Mouse (Mus musculus): ENCODE results near the gene Cd68. TPM values are rescaled to one million over a fixed set of nuclear protein-coding genes. Genes with fewer than 3 reads are reported as not detected.

Cd68 gene
- total and polyA plus RNA-seq, 3 experiments, result 82.2 to 343 (median 122) TPM

DNA sequence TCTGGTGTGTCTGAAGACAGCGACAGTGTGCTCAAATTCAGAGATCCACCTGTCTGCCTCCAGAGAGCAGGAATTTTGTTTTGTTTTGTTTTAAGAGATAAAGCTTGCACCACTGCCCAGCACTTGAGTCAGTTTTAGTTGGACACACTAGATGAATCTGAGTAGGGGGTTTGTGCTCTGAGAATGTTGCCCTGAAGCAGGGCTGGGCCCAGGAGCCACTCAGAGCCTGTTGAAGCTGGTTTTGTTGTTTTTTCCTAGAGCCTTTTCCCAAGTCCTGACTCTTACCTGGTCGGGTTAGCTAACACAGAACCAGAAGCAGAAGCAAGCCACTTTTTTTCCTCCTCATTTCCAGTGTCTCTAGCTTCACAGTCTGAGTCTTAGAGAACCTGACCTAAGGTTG, 45.1 kb upstream of the Cd68 start:
- Histone ChIP-seq H3K9ac (ENCODE audit: insufficient read depth, low read depth) (no peak overlapping the region), H3K4me1 (ENCODE audit: control insufficient read depth in 1 of 2, insufficient read depth in 2 of 2) (peaks cover 0 to 12% of the 10 kb centered on the region in 2 experiments; a peak in 1 of 4 replicates), H3K79me2 (replicated peaks; ENCODE audit: control insufficient read depth, extremely low read depth, insufficient read depth, poor library complexity, severe bottlenecking) (no peaks in the 10 kb centered on the region), H3K4me3 (replicated peaks in 1 of 3; ENCODE audit: low read depth in 2 of 3, low read length in 2 of 3, poor library complexity in 1 of 3) (no peak overlapping the region), H3K4me2 (ENCODE audit: insufficient read depth, low read depth, poor library complexity, severe bottlenecking) (no peak overlapping the region), H3K27me3 (replicated peaks) (no peaks in the 10 kb centered on the region), H3K27ac (ENCODE audit: insufficient read depth, low read depth) (no peak overlapping the region), H3K36me3 (replicated peaks in 1 of 2; ENCODE audit: control insufficient read depth in 1 of 2, insufficient read depth in 1 of 2, low read length in 1 of 2) (no peaks in the 10 kb centered on the region), H3K9me3 (replicated peaks; ENCODE audit: low read length) (peaks cover 3% of the 10 kb centered on the region)
- TF ChIP-seq JUND (conservative IDR thresholded peaks at IDR 0.05; ENCODE audit: low read depth, low read length), result no peak
- TF ChIP-seq MAX (IDR thresholded peaks at IDR 0.05; ENCODE audit: low read length), result no peak
- TF ChIP-seq GABPA (IDR thresholded peaks at IDR 0.05; ENCODE audit: insufficient replicate concordance, low read depth, low read length), result no peak
- no peak for TF ChIP-seq BHLHE40 (IDR thresholded peaks at IDR 0.05; ENCODE audit: low read depth, low read length)
- DNase-seq (ENCODE audit: extremely low read depth), result no peak
- in situ Hi-C loops (cut with MboI; ENCODE audit: low pct_ligation_motif_present, low pct_unique_long_range_greater_than_20kb, low sequenced_read_pairs) (no loop called here), dilution Hi-C loops (cut with MboI; ENCODE audit: extremely low pct_ligation_motif_present, extremely low pct_unique_long_range_greater_than_20kb, low sequenced_read_pairs) (no loop called here)

DNA sequence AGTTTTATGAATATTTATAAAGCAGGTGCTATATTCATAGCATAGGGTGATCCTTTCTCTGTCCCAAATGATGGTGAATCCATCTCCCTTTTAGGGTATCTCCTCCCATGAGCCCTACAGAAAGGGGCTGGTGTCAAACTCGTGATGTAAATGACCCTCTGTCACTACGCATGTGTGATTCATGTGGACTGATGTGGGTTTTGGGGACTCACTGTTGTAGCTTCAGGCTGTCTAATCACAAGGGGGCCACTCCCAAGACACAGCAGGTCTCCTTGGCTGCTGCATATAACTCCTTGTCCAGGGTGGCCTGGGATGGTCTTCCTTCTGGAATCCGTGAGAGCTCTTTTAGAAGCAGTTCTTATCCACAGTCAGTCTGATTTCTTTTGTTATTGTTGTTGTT, 44.5 kb upstream of the Cd68 start:
- Histone ChIP-seq H3K9me3 (replicated peaks; ENCODE audit: low read length) (peaks cover 3% of the 10 kb centered on the region), H3K4me3 (replicated peaks in 1 of 3; ENCODE audit: low read depth in 2 of 3, low read length in 2 of 3, poor library complexity in 1 of 3) (no peak overlapping the region), H3K4me1 (ENCODE audit: control insufficient read depth in 1 of 2, insufficient read depth in 2 of 2) (peaks cover 0 to 12% of the 10 kb centered on the region in 2 experiments; a peak in 1 of 4 replicates), H3K9ac (ENCODE audit: insufficient read depth, low read depth) (no peak overlapping the region), H3K27me3 (replicated peaks) (no peaks in the 10 kb centered on the region), H3K27ac (ENCODE audit: insufficient read depth, low read depth) (no peak overlapping the region), H3K36me3 (replicated peaks in 1 of 2; ENCODE audit: control insufficient read depth in 1 of 2, insufficient read depth in 1 of 2, low read length in 1 of 2) (no peaks in the 10 kb centered on the region), H3K4me2 (ENCODE audit: insufficient read depth, low read depth, poor library complexity, severe bottlenecking) (no peak overlapping the region), H3K79me2 (replicated peaks; ENCODE audit: control insufficient read depth, extremely low read depth, insufficient read depth, poor library complexity, severe bottlenecking) (no peaks in the 10 kb centered on the region)
- DNase-seq (ENCODE audit: extremely low read depth), result no peak
- TF ChIP-seq POLR2A (IDR thresholded peaks at IDR 0.05; ENCODE audit: low read depth, low read length) (no peak), MAFK (IDR thresholded peaks at IDR 0.05; ENCODE audit: insufficient replicate concordance, low read length) (no peak), NRF1 (IDR thresholded peaks at IDR 0.05; ENCODE audit: low read depth, low read length) (no peak), BHLHE40 (IDR thresholded peaks at IDR 0.05; ENCODE audit: low read depth, low read length) (no peak)
- in situ Hi-C loops (cut with MboI; ENCODE audit: low pct_ligation_motif_present, low pct_unique_long_range_greater_than_20kb, low sequenced_read_pairs) (no loop called here), dilution Hi-C loops (cut with MboI; ENCODE audit: extremely low pct_ligation_motif_present, extremely low pct_unique_long_range_greater_than_20kb, low sequenced_read_pairs) (no loop called here)

DNA sequence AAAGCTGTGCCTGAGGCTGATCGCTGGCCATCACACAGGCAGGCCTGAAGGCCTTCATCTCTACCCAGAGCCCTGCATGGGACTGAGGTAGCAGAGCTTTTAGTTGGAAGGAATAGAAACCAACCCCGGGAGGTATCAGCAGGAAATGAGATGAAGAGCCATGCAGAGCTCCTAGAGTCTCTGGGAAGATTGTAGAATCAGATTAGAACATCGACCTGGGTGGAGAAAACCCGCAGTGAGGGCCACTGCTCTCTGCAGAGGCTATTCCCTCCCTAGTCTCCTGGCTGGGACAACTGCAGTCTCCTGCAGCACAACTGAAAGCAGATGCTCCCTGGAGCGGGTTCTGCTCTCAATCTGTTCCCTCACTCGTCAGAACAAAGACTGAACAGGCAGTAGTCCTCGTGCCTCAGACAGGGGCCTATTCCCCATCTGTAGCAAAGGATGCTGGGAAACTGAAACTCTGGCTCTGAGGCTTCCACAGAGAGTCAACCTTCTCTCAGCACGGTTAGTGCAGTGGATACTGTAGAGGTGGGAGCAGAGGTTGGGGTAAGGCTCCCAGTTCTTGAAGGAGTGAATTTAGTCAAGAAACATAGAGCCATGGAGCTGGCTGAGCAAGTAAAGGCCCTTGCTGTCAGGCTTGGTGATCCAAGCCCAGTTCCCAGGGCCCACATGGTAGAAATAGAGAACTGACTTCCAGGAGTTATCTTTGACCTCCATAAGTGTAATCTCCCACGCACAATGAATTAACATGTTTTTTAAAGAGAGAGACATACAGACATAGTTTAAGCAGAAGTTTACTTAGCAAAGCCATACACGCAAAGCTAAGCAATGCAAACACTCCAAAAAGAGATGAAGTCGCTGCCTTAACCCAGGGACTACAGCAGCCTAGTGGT, 43.8 kb upstream of the Cd68 start:
- no peak overlapping the region for H3K4me3 ChIP-seq (replicated peaks in 1 of 3; ENCODE audit: low read depth in 2 of 3, low read length in 2 of 3, poor library complexity in 1 of 3)
- in situ Hi-C loops (cut with MboI; ENCODE audit: low pct_ligation_motif_present, low pct_unique_long_range_greater_than_20kb, low sequenced_read_pairs), result no loop called here
- TF ChIP-seq MAZ (IDR thresholded peaks at IDR 0.05; ENCODE audit: low read depth, low read length), result no peak
- no peak for TF ChIP-seq RCOR1 (conservative IDR thresholded peaks at IDR 0.05; ENCODE audit: low read depth, low read length)
- no peak for TF ChIP-seq ZNF384 (IDR thresholded peaks at IDR 0.05; ENCODE audit: low read depth, low read length)
- TF ChIP-seq MAFK (IDR thresholded peaks at IDR 0.05; ENCODE audit: insufficient replicate concordance, low read length), result no peak
- no peak for TF ChIP-seq ELF1 (IDR thresholded peaks at IDR 0.05; ENCODE audit: low read depth, low read length)
- TF ChIP-seq ZKSCAN1 (IDR thresholded peaks at IDR 0.05; ENCODE audit: borderline replicate concordance, low read depth, low read length), result no peak
- no peak for TF ChIP-seq USF2 (conservative IDR thresholded peaks at IDR 0.05; ENCODE audit: low read depth, low read length)
- no peak for TF ChIP-seq KAT2A (IDR thresholded peaks at IDR 0.05; ENCODE audit: insufficient replicate concordance, low read length)
- TF ChIP-seq ETS1 (conservative IDR thresholded peaks at IDR 0.05; ENCODE audit: low read depth, low read length), result no peak
- no peak for TF ChIP-seq MYC (IDR thresholded peaks at IDR 0.05; ENCODE audit: low read depth, low read length)
- no peak for TF ChIP-seq NRF1 (IDR thresholded peaks at IDR 0.05; ENCODE audit: low read depth, low read length)
- TF ChIP-seq MAX (IDR thresholded peaks at IDR 0.05; ENCODE audit: low read length), result no peak
- no peak for TF ChIP-seq CTCF (conservative IDR thresholded peaks at IDR 0.05 in 1 of 2, IDR thresholded peaks at IDR 0.05 in 1 of 2; ENCODE audit: low read depth in 2 of 2, low read length in 2 of 2)
- H3K27ac ChIP-seq (ENCODE audit: insufficient read depth, low read depth), result no peak overlapping the region
- DNase-seq (ENCODE audit: extremely low read depth), result no peak
- no peaks in the 10 kb centered on the region for H3K27me3 ChIP-seq (replicated peaks)
- H3K9ac ChIP-seq (ENCODE audit: insufficient read depth, low read depth), result no peak overlapping the region
- H3K4me1 ChIP-seq (ENCODE audit: control insufficient read depth in 1 of 2, insufficient read depth in 2 of 2), result peaks cover 0 to 12% of the 10 kb centered on the region in 2 experiments; a peak in 1 of 4 replicates
- H3K79me2 ChIP-seq (replicated peaks; ENCODE audit: control insufficient read depth, extremely low read depth, insufficient read depth, poor library complexity, severe bottlenecking), result no peaks in the 10 kb centered on the region
- no peak overlapping the region for H3K4me2 ChIP-seq (ENCODE audit: insufficient read depth, low read depth, poor library complexity, severe bottlenecking)
- no peaks in the 10 kb centered on the region for H3K9me3 ChIP-seq (replicated peaks; ENCODE audit: low read length)
- dilution Hi-C loops (cut with MboI; ENCODE audit: extremely low pct_ligation_motif_present, extremely low pct_unique_long_range_greater_than_20kb, low sequenced_read_pairs), result no loop called here
- no peaks in the 10 kb centered on the region for H3K36me3 ChIP-seq (replicated peaks in 1 of 2; ENCODE audit: control insufficient read depth in 1 of 2, insufficient read depth in 1 of 2, low read length in 1 of 2)

Measured in CH12.LX (cell line).